Mouse (Mus musculus) megakaryocyte, embryonic 14.5 days (primary cell): ENCODE data around the gene Slc12a8.

Source experiments
- FLI1 ChIP-seq: IDR thresholded peaks from 2 replicates; pipeline ENCODE4 v1.6.1; 2012; ENCODE audit warnings: low read length, inconsistent platforms, mixed read lengths
- GATA1 ChIP-seq: IDR thresholded peaks from 3 replicates; pipeline ENCODE4 v1.6.1; 2012; ENCODE audit warnings: mixed read lengths, low read length, inconsistent platforms, borderline replicate concordance

- TF ChIP-seq GATA1, result no peak
- TF ChIP-seq FLI1, result no peak
Measured at GRCm38 (mm10) chr16:33572646-33573045, 55.5 kb downstream of the Slc12a8 start.
